In genomic region chr6:49966555-49966954, GRCm38 (mm10) we compare ENCODE assay signal across 13 mouse cellular contexts.
"Had no signal": no experiment of that assay in that cellular context is flagged by ENCODE, and none has a peak within 500 bp of the region (broad histone marks: within the 10 kb centered on the region; RNA-seq: fewer than 3 reads in every experiment).

No protein-coding gene starts in this region.

- H3K4me2 ChIP-seq: lung, embryonic 14.5 days; midbrain, embryonic 12.5 days; neural tube, embryonic 12.5 days had no signal

- H3K36me3 ChIP-seq: midbrain, embryonic 10.5 days; midbrain, embryonic 12.5 days; neural tube, embryonic 12.5 days had no signal

- ATAC-seq: midbrain, embryonic 16.5 days had no signal

- H3K4me3 ChIP-seq: midbrain, embryonic 10.5 days; midbrain, embryonic 12.5 days; myocyte; neural tube, embryonic 12.5 days had no signal

- H3K9ac ChIP-seq: lung, embryonic 14.5 days; midbrain, embryonic 12.5 days; neural tube, embryonic 12.5 days had no signal

- H3K4me1 ChIP-seq: midbrain, embryonic 10.5 days; midbrain, embryonic 12.5 days; neural tube, embryonic 12.5 days had no signal

- H3K27me3 ChIP-seq: midbrain, embryonic 12.5 days; neural tube, embryonic 12.5 days had no signal

- H3K9me3 ChIP-seq: midbrain, embryonic 10.5 days; midbrain, embryonic 12.5 days; neural tube, embryonic 12.5 days had no signal

- DNase-seq: lung, adult 18-20 months; lung, postnatal 4 days; midbrain, embryonic 14.5 days; right cerebral cortex, postnatal 14 days; thymus, adult 18-20 months; thymus, postnatal 14 days; thymus, postnatal 36 days had no signal

- H3K27ac ChIP-seq: midbrain, embryonic 10.5 days; midbrain, embryonic 12.5 days; neural tube, embryonic 12.5 days had no signal
